Mouse (Mus musculus): Measurements from ENCODE around the gene Spr.

Spr gene

GRCm38 (mm10) chr6:85137217-85138035 is at the start of gene Spr:
Gene Spr (minus strand): TSS chr6:85137766.
- WGBS: under 1% methylated on average over 49 of the region's 49 CpGs

- 8% methylated on average over 15 of the region's 15 CpGs for WGBS
Measured at GRCm38 (mm10) chr6:85186744-85187059, 49.1 kb upstream of the Spr start.

DNA sequence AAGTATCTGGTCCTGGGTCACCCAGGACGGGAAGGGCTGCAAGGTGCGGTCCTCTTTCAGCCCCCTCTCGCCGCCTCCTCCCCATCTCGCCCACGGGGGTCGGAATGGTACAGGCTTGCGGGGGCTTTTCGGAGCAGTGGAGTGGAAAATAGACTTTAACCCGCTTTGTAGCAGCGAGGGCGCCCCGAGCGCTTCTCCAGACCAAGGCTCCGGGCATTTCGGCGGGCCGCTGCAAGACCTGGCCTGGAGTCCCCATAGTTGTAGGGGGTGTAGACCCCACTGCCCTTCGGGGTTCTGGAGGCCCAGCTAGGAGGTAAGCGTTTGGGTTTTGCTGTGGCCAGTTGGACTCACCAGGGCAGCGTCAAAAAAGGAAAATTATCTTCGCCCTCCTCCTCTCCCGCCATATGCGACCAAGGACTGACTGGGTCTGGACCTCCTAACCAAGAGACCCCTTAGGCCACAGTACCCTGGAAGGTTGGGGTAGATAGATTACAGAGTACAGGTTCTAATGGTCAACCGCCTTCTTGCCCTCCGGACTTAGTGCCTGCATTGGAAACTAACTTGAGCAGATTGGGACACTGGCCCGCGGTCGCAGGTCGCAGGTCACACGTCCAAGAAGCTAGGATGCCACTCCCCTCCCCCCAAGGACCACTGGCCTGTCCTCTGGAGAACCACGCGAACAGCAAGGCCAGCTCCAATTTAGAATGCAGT is 48.6 kb upstream of the Spr start:
- WGBS: 14% methylated on average over 33 of the region's 33 CpGs

GRCm38 (mm10) chr6:85183951-85184350 is 46.4 kb upstream of the Spr start:
- WGBS: 85% methylated on average over 3 of the region's 3 CpGs

GRCm38 (mm10) chr6:85180036-85180435 is 42.5 kb upstream of the Spr start:
- WGBS: 84% methylated on average over 2 of the region's 2 CpGs

- WGBS: 91% methylated on average over 3 of the region's 3 CpGs
Measured at GRCm38 (mm10) chr6:85179569-85179968, 42.0 kb upstream of the Spr start.

DNA sequence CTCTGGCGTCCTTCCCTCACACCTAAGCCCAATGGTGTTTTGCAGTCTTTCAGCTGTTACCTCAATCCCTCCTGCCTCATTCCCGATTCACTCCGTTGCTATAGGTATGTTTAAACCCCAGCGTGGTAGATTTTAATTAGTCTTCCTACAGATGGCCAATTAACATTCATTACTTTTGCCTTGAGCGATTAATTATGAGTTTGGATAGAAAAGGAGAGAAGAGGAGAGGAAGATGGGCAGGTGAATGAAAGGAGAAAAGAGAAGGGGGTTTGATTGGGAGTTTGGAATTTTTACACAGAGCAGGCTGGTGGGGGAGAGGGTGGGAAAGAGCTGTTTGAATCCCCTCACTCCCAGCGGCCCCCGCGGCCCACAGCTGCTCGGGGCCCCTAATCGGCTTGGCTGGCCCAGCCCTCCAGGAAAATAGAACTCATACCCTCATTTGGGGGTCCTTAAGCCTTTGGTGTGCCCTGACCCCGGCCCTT is 27.9 kb upstream of the Spr start:
- 49% methylated on average over 11 of the region's 11 CpGs for WGBS

GRCm38 (mm10) chr6:85160201-85160923 is 22.8 kb upstream of the Spr start:
- WGBS: 40% methylated on average over 4 of the region's 4 CpGs

GRCm38 (mm10) chr6:85159092-85159760 is 21.7 kb upstream of the Spr start:
- 14% methylated on average over 6 of the region's 6 CpGs for WGBS

DNA sequence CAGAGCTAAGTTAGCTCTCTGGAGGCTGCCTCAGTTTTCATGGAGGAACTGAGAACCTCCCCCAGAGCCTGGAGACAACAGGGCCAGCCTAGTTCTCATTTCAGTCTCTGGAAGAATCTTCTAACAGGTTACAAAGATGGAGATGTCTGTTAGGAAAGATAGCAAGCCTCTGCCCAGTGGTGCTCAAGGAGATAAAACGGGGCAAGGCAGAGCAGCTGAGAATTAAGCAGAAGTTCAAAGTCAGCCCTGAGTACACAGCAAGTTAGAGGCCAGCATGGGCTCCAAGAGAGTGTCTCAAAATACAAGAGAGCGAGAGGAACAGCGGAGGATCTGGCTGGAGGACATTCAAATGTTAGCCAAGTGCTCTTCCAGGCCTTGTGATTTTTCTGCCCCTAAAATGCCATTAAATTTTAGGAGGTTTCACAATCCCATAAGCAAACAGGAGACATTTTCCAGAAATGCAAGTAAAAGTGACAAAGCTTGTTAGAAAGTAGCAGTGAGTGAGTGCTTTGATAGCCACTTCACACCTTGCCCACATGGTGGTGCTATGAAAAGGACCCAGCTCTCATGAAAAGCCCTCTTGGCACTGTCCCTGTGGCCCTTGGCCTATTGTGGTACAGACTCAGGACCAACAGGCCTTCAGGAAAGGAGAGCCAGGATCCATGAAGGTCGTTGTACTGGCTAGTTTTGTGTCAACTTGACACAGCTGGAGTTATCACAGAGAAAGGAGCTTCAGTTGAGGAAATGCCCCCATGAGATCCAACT is 20.7 kb upstream of the Spr start:
- 85% methylated on average over 4 of the region's 4 CpGs for WGBS

DNA sequence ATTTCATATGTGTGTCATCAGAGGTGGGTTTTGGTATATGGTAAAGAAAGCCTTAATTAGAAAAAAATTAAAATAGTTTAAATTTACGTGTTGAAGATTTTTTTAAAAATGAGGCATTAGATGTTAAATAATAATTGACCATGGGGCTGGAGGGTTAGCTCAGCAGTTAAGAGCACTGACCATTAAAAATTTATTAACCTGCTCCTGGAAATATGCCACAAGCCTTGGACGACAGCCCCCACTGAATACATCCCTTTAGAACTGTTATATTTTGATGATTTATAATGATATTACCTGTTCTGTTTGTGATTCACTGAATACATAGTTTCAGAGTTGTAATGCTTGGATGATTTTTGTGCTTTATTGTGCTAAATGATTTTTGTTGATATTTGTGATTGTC is 19.0 kb upstream of the Spr start:
- WGBS: 87% methylated on average over 2 of the region's 2 CpGs

DNA sequence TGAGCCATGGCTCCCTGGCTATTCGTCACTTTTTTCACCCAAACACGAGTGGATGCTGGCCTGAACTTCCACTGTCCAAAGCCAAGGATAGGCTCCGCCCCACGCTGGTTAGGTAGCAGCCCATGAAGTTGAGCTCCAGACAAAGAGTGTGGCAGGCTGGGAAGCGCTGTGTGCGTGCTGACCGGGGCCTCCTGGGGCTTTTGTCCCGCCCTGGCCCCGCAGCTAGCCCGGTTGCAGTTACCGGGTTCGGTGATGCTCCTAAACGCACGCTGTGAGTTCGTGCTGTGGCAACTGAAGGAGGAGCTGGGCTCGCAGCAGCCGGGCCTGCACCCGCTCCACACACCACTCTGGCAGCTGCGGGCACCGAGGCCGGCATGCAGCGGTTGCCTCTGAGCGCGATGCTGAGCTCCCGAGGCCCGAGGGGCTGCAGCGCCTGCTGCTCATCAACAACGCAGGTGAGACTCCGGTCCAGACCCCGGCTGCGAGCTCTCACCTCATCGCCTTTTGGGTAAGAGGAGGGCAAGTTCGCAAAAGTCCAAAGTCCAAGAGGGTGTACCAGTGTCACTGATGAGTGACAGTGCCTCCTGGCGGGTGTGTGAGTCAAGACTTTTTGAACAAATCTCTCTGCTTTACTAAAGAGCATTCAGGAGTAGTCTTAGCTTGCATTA is 17.4 kb upstream of the Spr start:
- 6% methylated on average over 34 of the region's 34 CpGs for WGBS

- WGBS: 10% methylated on average over 9 of the region's 9 CpGs
Measured at GRCm38 (mm10) chr6:85153970-85154540, 16.5 kb upstream of the Spr start.

DNA sequence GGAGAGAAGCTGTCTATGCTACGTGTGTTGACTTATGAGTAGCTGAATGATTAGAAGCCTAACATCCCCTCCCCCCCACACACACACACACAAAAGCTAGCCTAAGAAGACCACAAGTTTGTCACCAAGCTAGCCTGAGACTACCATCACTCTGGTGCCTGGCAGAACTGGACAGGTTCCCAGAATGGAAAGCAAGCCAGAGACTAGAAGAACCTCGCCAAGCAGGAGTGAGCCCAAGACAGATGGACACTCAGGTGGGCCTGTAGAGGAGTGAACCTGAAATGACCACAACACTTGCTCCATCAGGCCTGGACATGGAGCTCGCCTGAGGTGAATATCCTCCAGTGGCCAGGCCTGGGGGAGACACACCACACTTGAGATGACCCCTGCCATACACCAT is 12.8 kb upstream of the Spr start:
- WGBS: 74% methylated on average over 3 of the region's 3 CpGs

DNA sequence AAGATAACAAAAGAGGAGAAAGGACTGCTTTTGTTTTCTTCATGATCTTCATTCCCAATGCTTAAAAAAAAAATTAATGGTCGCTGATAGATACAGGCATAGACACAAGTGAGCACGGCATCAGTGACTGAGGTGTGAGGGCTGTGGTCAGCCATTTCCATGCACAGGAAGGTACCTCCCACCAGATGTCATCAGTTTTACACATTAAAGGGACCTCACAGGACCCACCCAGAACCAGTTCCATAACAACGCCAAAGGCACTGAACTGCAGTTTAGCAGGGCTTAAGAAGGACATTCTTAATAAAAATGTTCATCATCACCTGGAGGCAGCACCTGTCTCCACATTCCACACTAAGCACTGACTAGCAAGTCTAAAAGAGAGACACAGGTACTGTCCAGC is 10.1 kb upstream of the Spr start:
- 81% methylated on average over 3 of the region's 3 CpGs for WGBS

DNA sequence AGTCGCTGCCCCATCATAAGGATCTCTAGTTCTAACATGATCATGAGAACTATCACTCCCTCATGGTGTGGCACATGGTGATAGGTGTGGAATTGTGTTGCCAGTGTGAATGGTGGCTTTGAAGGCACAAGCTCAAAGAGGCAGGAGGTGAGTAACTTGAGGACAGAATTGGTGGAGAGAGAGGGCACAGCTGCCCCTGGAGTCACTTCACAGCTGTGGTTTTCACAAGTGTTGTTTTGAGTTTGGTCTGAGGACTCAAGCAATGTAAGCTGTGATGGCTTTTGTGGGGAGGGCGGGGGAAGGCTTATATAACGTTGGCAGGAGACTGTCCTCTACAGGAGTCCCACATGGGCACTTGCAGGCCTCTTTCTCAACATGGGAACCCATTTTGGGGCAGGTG is 6.9 kb upstream of the Spr start:
- 92% methylated on average over 3 of the region's 3 CpGs for WGBS

- 9% methylated on average over 7 of the region's 7 CpGs for WGBS
Measured at GRCm38 (mm10) chr6:85141013-85141412, 3.4 kb upstream of the Spr start.

- 99% methylated on average over 2 of the region's 2 CpGs for WGBS
Measured at GRCm38 (mm10) chr6:85139534-85139933, 2.0 kb upstream of the Spr start.

- WGBS: 63% methylated on average over 7 of the region's 7 CpGs
Measured at GRCm38 (mm10) chr6:85136784-85137183, 782 bp downstream of the Spr start.

GRCm38 (mm10) chr6:85132794-85133193 is 4.8 kb downstream of the Spr start:
- WGBS: 39% methylated on average over 3 of the region's 3 CpGs

Measured in cerebral cortex, adult 2 months (tissue).